Mouse (Mus musculus) testis, postnatal 10 days (tissue): ENCODE measurements at regions not wholly inside any gene's neighbourhood (a gene's known extent, or its start where the extent isn't known, plus 50 kb on each side); places are given as distances from the start of the nearest gene placed in this dataset.

Experiments used
- DNase-seq: peaks from one replicate; pipeline ENCODE4 v3.0.0; 2021; ENCODE audit warnings: low spot score

DNA sequence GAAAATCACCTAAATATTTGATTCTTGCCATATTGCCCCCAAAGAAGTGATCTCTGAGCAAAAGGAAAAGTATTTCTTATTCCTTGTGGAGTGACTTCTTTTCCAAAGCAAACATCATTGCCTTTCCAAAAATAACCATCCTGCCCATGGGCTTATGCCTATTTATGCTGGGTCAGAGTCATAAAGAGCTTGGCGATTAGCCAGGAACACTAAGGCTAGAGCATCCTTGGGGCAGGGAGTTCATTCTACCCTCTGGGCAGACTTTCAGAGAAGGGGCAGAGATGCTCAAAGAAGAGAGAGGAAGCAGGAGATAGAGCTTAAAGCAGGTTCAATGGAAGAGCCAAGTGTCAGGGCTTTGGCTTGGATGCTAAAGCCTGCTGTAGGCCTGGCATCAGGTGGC, 203.1 kb upstream of the Gmds start:
- DNase-seq, result no peak

GRCm38 (mm10) chr13:32536241-32536640, 197.7 kb upstream of the Gmds start:
- no peak for DNase-seq

DNA sequence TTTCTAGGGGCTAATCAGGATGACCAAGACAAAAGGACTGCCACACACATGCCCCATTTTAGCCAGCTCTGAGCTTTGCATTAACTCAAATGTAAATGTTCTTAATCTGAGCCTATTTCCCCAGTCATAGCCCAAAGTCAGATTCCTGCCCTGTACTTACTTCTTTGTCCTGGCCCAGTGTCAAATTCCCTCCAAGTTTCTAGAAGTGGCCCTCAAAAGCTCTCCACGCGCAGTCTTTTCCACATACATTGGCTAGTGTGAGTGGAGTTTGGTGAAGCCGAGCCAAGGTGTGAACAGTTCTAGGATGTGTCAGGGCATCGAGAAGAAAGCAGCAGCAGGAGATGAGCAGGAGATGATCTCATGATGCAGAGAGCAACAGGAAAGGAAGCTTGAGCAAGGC, 197.1 kb upstream of the Gmds start:
- DNase-seq, result no peak

- DNase-seq, result no peak
Observed at GRCm38 (mm10) chr13:32530926-32531512, 192.5 kb upstream of the Gmds start.

GRCm38 (mm10) chr13:32518611-32519344, 180.2 kb upstream of the Gmds start:
- DNase-seq, result no peak

- DNase-seq, result no peak
Observed at GRCm38 (mm10) chr13:32517514-32517913, 179.0 kb upstream of the Gmds start.

- no peak for DNase-seq
Observed at GRCm38 (mm10) chr13:32509231-32510023, 170.9 kb upstream of the Gmds start.

- no peak for DNase-seq
Observed at GRCm38 (mm10) chr13:32508447-32508846, 169.9 kb upstream of the Gmds start.

DNA sequence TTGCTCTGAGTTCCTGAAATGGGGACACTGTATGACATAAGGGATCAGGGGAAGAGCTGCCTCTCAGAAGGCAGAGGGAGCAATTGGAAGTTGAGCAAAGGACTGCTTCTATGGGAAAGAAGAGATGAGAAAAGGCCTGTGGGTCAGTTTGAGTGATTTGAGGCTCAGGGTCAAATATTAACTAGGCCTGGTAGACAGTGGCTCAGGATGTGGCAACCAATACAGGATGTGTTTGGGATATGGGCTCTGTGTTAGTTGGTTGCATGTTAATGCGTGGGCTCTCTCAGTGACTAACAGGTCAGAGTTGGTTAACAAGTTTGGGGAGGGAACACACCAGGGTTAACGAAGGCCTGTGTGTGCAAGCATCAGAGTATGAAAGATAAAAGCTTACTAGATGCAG, 169.3 kb upstream of the Gmds start:
- no peak for DNase-seq

GRCm38 (mm10) chr13:32498205-32498790, 159.8 kb upstream of the Gmds start:
- peak; percentile 8 for DNase-seq

DNA sequence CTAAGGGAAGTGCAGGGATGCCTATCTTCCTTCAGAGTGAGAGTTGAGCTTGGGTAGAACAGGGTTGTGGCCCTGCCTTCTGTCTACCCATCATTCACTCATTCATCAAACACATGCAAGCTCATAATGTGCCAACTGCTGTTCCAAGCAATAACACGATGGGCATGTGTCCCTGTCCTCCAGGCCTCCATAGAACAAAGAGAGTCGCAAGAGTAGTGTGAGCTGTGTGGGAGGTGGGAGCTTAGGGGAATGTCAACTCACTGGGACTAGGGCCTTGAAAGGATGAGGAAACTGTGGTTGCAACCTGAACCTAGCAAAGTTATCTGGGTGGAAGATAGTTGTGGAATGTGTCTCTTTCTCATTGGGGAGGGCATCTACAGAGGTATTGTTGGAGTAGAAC, 157.7 kb upstream of the Gmds start:
- DNase-seq, result no peak

- no peak for DNase-seq
Observed at GRCm38 (mm10) chr13:32495063-32495462, 156.5 kb upstream of the Gmds start.

- no peak for DNase-seq
Observed at GRCm38 (mm10) chr13:32493806-32494205, 155.3 kb upstream of the Gmds start.

DNA sequence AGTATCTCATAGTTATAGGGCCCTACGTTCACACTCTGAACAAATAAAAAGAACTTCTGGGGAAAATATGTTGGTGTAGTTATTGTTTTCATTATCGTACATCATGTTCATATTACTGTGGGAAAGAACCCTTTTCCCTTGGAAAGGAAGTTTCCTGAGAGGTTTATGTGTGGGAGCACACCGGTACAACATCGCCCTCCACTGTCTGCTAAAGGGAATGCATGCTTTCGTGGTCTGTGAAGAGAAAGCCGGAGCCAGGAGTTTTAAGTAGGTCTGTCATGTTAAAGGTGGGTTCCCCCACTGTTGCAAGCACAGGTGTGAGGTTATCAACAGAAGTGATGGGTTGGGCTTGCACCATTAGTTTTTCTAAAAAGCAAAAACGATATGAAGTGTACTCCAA, 154.8 kb upstream of the Gmds start:
- peak; percentile 75 for DNase-seq

DNA sequence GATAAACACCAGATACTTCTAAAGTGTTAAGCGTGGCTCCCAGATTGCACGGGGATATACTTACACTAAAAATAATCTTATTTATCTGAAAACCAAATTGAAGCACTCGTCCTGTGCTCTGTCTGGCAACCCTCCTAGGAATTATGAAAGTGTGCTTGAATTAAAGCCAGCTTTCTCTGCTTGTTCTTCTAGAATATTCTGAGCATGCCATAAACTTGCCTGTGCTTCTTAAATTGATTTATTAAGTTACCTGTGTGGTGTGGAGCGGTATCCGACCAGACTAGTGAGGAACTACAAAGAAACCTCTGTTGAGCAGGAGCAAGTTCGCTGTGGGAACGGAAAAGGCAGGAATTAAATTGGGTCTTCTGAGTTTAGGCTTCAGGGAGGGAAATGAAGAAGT, 154.0 kb upstream of the Gmds start:
- no peak for DNase-seq

DNA sequence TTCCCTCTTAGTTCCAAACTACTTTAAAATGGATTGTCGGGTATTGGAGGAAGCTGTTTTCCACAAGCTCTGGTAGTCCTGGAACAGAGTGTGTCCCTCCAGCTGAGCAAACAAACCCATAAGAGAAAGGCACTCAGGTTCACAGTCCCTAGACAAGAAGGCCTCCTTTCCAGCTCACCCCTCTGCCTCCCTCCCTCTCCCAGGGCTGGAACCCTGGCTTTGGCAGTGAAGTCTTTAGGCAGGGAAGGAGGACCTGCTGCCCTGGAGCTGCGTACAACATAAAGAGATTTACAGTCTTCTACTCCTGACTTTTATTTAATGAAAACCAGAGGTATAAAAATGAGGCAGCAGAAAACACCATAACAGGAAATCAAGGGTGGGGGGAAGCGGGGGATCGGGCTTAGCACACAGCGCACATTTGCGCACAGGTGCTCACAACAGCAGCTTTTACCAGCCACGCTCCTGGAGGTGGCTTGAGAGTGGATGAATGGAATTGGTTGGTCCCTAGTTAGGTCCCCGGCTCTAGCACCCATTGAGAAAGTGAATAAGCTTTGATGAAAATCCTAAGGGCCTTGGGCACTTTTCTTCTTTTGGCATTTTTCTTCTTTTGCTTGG, 143.0 kb upstream of the Gmds start:
- DNase-seq, result no peak

DNA sequence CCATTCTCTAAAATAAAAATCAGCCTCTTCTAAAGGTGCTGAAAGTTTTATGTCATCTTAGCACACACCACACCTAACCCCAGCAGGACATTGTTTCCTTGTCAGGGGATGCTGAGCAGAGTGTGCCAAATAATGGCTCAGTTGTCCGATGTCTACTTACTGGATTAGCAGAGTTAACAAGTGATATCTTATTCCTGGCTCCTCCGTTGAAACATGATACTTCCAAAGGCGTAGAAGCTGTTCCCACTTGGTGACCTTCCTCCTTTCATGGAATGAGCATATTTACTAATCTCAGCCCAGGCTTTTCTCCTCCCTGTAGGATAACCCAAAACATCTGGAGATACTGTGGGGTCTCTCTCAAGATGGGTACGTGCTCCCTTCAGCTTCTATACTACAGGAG, 141.5 kb upstream of the Gmds start:
- no peak for DNase-seq

- peak; percentile 68 for DNase-seq
Observed at GRCm38 (mm10) chr13:32479118-32479818, 140.7 kb upstream of the Gmds start.

DNA sequence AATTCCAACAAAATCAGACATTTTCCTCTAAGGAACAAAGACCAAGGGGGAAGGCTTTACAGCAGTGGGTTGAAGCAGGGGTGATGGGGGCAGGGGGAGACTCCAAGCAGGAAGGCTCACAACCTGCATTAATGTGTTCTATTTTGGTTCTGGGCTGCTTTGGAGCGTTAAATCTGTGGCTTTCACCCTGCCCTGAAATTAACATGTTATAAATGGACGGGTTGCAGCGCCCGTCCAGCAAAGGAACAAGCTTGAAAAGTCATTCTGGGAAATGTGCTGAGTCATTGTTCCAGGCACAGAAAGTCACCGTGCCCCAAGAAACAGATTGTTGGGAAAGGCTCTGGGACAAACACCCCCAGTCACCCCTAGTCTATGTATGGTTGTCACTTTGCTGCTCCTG, 127.2 kb upstream of the Gmds start:
- DNase-seq, result no peak

GRCm38 (mm10) chr13:32465041-32465682, 126.6 kb upstream of the Gmds start:
- no peak for DNase-seq

- no peak for DNase-seq
Observed at GRCm38 (mm10) chr13:32454419-32455146, 116.0 kb upstream of the Gmds start.
